Mouse (Mus musculus) cerebellum, adult 2 months (tissue): ENCODE results near the gene Etl4.

Experiments used
- CTCF ChIP-seq: fragments of 200-500 bp; IDR thresholded peaks from 2 replicates; pipeline ENCODE4 v1.5.1; 2011; ENCODE audit warnings: low read depth, mild to moderate bottlenecking, control low read depth, low read length, moderate library complexity, borderline replicate concordance; ENCODE audit not compliant: insufficient read depth
- POLR2A ChIP-seq: fragments of 200-500 bp; IDR thresholded peaks from 2 replicates; pipeline ENCODE4 v1.6.1; 2011; ENCODE audit warnings: low read length, control low read depth, borderline replicate concordance; ENCODE audit not compliant: insufficient read depth

DNA sequence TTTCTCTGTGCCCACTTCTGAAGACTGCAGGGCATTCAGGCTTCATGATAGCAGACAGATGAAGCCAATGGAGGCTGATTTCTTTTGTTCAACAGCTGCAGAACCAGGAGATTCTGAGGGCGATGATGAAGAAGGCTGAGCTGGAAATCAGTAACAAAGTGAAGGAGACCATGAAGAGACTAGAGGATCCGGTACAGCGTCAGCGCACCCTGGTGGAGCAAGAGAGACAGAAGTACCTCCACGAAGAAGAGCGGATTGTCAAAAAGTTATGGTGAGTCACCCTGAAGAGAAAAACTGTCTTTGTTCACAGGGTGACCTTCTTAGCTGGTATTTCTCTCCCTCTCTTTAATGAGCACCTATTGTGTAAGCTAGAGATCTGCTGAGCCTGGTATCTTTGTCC lies 868.4 kb downstream of the Etl4 start:
- TF ChIP-seq POLR2A (no peak), CTCF (no peak)
